Mouse (Mus musculus) neural tube, embryonic 15.5 days (tissue): Measurements from ENCODE around the gene Mob3a. TPM values are rescaled to one million over a fixed set of nuclear protein-coding genes. Genes with fewer than 3 reads are reported as not detected.
A peak's percentile ranks its signal among the peaks of the same experiment; 100 is the strongest.

Experiments
- ATAC-seq: fragments of 200-750 bp; cut with Nextera tagmentation; 2 replicates; pipeline ENCODE4 v1.8.0; 2017; ENCODE audit warnings: mild to moderate bottlenecking, moderate TSS enrichment, moderate library complexity; ENCODE audit not compliant: low FRiP score
- H3K27ac ChIP-seq: fragments of 300-500 bp; sonication (generic); replicated peaks from 2 replicates; pipeline ENCODE4 v1.5.1; 2015; ENCODE audit warnings: mild to moderate bottlenecking, inconsistent platforms
- H3K27me3 ChIP-seq: fragments of 300-500 bp; sonication (generic); replicated peaks from 2 replicates; pipeline ENCODE4 v1.6.1; 2015; ENCODE audit warnings: inconsistent platforms
- H3K36me3 ChIP-seq: fragments of 300-500 bp; sonication (generic); 2 replicates; pipeline ENCODE4 v1.6.1; 2015; ENCODE audit warnings: inconsistent platforms
- H3K4me1 ChIP-seq: fragments of 300-500 bp; sonication (generic); 2 replicates; pipeline ENCODE4 v1.6.1; 2015; ENCODE audit warnings: inconsistent platforms
- H3K4me2 ChIP-seq: fragments of 300-500 bp; sonication (generic); 2 replicates; pipeline ENCODE4 v1.6.1; 2015; ENCODE audit warnings: inconsistent platforms, mild to moderate bottlenecking, moderate library complexity
- H3K4me3 ChIP-seq: fragments of 300-500 bp; sonication (generic); replicated peaks from 2 replicates; pipeline ENCODE4 v1.5.1; 2015; ENCODE audit warnings: mild to moderate bottlenecking, inconsistent platforms
- H3K9ac ChIP-seq: fragments of 300-500 bp; sonication (generic); replicated peaks from 2 replicates; pipeline ENCODE4 v1.6.1; 2015; ENCODE audit warnings: mild to moderate bottlenecking, inconsistent platforms
- H3K9me3 ChIP-seq: fragments of 300-500 bp; sonication (generic); replicated peaks from 2 replicates; pipeline ENCODE4 v1.6.1; 2016; ENCODE audit warnings: inconsistent platforms
- WGBS: fragments of 180-500 bp; shearing (Covaris S2); methylation state at CpG from one replicate; pipeline ENCODE4 v1.1.7; 2015; ENCODE audit warnings: mixed read lengths; 5-methylcytosine and 5-hydroxymethylcytosine counted together
- polyA plus RNA-seq: library from polyadenylated mRNA; unstranded; fragments of >200 nt; fragmentation: Nextera tagmentation; extraction: Ambion mirVana; gene quantifications from 2 replicates; pipeline ENCODE4 v1.2.1, GENCODE M21; 2015

Gene Mob3a
- polyA plus RNA-seq, 1 experiment from 2014 or later = 53.0 TPM

DNA sequence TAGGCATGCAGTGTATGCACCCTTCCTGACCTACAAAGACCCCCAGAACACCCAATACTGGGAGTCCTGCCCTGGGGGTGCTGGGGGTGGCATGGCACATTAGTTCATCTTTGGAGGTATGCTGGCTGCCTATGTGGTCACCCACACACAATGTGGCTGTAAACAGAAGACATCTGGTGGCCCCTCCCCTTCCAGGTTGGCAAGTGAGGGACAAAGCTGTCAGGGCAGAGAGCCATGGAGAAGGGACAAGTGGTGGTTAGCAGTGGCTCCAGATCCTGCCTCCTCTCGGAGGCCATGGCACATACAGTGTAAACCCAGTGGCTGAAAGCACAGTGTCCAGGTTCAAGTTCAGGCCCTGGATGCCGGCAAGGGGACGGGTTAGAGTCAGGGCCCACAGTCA lies 15.2 kb downstream of the Mob3a start:
- H3K27me3 ChIP-seq = no peaks in the 10 kb centered on the region
- no peaks in the 10 kb centered on the region for H3K4me1 ChIP-seq
- no peak overlapping the region for H3K4me2 ChIP-seq
- H3K36me3 ChIP-seq = peaks cover 74% of the 10 kb centered on the region
- no peak for ATAC-seq
- no peak overlapping the region for H3K9ac ChIP-seq
- no peak overlapping the region for H3K27ac ChIP-seq
- 90% methylated on average over 3 of the region's 3 CpGs for WGBS
- no peak overlapping the region for H3K4me3 ChIP-seq
- H3K9me3 ChIP-seq = no peaks in the 10 kb centered on the region

DNA sequence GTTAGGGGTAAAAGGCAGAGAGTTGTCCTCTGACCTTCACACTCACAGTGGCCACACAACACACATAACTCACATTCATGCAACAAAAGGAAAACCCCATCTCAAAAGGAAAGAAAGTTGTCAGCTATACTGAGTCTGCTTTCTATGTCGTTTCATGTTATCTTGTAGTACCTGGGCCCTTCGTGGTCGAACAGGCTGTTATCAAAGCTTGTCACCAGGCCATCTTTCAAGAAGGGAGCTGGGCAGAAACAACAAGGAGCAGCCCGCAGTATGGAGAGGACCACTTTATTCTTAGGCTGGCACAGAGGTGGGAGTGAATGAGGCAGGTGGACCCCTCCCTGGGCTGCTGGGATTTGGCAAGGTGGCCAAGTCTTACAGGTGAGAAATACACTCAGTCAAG lies 16.8 kb downstream of the Mob3a start:
- no peaks in the 10 kb centered on the region for H3K9me3 ChIP-seq
- 93% methylated on average over 4 of the region's 4 CpGs for WGBS
- no peak overlapping the region for H3K9ac ChIP-seq
- no peak for ATAC-seq
- H3K4me1 ChIP-seq = no peaks in the 10 kb centered on the region
- peaks cover 58% of the 10 kb centered on the region for H3K36me3 ChIP-seq
- H3K4me3 ChIP-seq = no peak overlapping the region
- H3K4me2 ChIP-seq = no peak overlapping the region
- H3K27ac ChIP-seq = no peak overlapping the region
- H3K27me3 ChIP-seq = no peaks in the 10 kb centered on the region

- no peak for ATAC-seq
- WGBS = 56% methylated on average over 6 of the region's 6 CpGs
- Histone ChIP-seq H3K4me1 (peaks cover 5% of the 10 kb centered on the region; the same call in 1 of the 2 replicates), H3K9ac (no peak overlapping the region), H3K4me2 (no peak overlapping the region), H3K36me3 (peaks cover 50% of the 10 kb centered on the region), H3K27ac (no peak overlapping the region), H3K27me3 (no peaks in the 10 kb centered on the region), H3K9me3 (no peaks in the 10 kb centered on the region), H3K4me3 (no peak overlapping the region)
Observed at GRCm38 (mm10) chr10:80684214-80684613, 17.6 kb downstream of the Mob3a start.

DNA sequence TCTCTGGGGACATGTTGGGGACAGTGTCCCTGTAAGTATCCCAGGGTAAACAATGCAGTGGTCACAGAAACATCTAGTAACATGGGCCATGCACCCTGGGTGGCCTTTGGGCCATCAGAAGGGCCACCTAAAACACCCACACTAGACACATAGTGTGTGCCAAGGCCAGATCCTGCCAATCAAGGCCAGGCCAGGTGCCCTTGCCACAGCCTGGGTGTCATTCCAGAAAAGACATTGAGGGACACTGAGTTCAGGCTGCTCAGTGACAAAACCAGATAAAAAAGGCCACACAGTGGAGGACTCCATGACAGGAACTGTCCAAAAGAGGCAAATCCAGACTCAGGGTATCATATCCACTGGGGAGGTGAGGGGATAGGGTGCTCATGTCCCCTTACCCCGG lies 18.1 kb downstream of the Mob3a start:
- no peak for ATAC-seq

DNA sequence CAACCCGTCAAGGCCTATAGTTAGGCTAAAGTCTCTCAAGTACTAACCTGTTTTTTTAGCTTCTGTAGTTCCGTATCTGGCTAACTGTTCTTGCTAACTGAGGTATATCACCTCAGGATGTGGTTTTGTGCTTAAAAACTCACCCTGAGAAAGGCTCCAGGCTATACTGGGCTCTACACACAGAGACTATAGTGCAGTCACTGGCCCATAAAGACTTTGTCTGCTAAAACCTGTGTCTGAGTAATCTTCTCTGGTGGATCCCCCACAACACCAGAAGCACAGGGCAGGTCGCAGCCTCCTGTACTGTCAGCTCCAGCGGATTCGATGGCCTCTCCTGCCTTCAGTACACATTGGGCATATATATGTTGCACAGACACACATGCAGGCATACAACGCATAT lies 19.8 kb downstream of the Mob3a start:
- H3K4me2 ChIP-seq = no peak overlapping the region
- ATAC-seq = no peak
- no peaks in the 10 kb centered on the region for H3K27me3 ChIP-seq
- peaks cover 28% of the 10 kb centered on the region for H3K4me1 ChIP-seq
- H3K9me3 ChIP-seq = no peaks in the 10 kb centered on the region
- H3K4me3 ChIP-seq = no peak overlapping the region
- peaks cover 34% of the 10 kb centered on the region for H3K36me3 ChIP-seq
- 94% methylated on average over 6 of the region's 6 CpGs for WGBS
- no peak overlapping the region for H3K27ac ChIP-seq
- no peak overlapping the region for H3K9ac ChIP-seq

More for the DNA sequence above, 18.1 kb downstream of the Mob3a start:
- Histone ChIP-seq H3K4me1 (peaks cover 11% of the 10 kb centered on the region), H3K9ac (no peak overlapping the region), H3K36me3 (peaks cover 45% of the 10 kb centered on the region), H3K4me3 (no peak overlapping the region), H3K9me3 (no peaks in the 10 kb centered on the region), H3K27ac (no peak overlapping the region), H3K4me2 (no peak overlapping the region), H3K27me3 (no peaks in the 10 kb centered on the region)
- 91% methylated on average over 1 of the region's 1 CpGs for WGBS

DNA sequence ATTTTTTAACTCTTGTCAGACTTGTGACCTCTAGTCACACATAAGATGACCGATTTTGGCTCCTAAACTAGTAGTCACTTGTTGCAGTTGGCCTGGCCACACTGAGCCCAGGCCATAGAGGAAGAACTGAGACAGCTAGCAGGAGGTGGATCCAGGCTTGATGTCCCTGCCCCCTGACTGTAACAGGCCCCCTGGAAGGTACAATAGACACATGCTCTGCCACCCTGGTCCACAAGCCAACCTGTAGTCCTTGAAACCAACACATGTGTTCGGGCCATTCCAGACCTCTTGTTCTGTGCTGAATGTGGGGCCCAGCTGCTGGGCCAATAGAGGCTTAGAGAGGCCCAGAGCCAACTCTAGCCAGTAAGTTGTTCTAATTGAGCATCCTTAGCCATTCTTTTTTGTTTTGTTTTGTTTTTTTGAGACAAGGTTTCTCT lies 21.5 kb downstream of the Mob3a start:
- Histone ChIP-seq H3K27ac (no peak overlapping the region), H3K9ac (no peak overlapping the region), H3K36me3 (peaks cover 17% of the 10 kb centered on the region; the same call in 1 of the 2 replicates), H3K9me3 (no peaks in the 10 kb centered on the region), H3K4me2 (no peak overlapping the region), H3K4me1 (peaks cover 33% of the 10 kb centered on the region), H3K27me3 (no peaks in the 10 kb centered on the region), H3K4me3 (no peak overlapping the region)
- WGBS = 80% methylated on average over 2 of the region's 2 CpGs
- ATAC-seq = no peak

DNA sequence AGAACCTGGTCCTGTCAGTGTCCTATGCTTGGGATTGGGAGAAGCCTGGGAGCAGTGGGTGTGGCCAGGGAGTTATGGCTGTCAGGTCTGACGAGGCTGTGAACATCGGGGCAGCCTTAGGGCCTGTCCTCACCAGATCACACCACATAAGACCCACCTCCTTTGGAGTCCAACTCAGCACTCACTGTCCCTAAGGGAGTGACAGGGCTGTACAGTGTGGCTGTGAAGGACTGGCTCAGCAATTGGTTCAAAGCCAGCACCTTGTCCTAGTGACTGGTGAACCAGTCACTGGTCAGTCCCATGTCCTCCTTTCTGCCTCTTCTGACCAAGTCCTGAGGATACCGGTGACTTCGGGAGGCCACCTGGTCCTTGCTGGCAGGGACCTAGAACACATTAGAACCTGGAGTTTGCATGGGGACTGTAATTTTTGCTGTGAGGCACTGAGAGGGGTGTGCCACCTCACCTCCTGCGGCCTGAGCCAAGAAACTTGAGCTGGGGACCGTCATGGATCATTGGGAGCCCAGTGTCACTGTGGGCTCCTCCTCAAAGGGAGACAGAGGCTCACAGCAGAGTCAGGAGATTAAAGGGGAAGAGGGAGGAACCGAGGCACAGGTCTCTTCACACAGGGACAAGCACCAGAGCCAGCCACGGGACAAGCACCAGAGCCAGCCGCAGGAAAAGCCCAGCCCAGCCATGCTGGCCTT lies 22.1 kb downstream of the Mob3a start:
- 61% methylated on average over 9 of the region's 9 CpGs for WGBS

GRCm38 (mm10) chr10:80678601-80679377 lies 23.0 kb downstream of the Mob3a start:
- ATAC-seq = no peak
- Histone ChIP-seq H3K4me2 (0 out of 2 replicates have a peak overlapping the region, but pooled peaks have one; percentile 76), H3K27me3 (no peaks in the 10 kb centered on the region), H3K4me1 (peaks cover 48% of the 10 kb centered on the region), H3K27ac (peak overlapping the region; percentile 98), H3K9me3 (no peaks in the 10 kb centered on the region), H3K36me3 (peaks cover 6% of the 10 kb centered on the region; the same call in 1 of the 2 replicates), H3K9ac (no peak overlapping the region), H3K4me3 (no peak overlapping the region)
- WGBS = 64% methylated on average over 9 of the region's 10 CpGs

More for the DNA sequence above, 22.1 kb downstream of the Mob3a start:
- Histone ChIP-seq H3K4me3 (no peak overlapping the region), H3K9ac (no peak overlapping the region), H3K36me3 (peaks cover 11% of the 10 kb centered on the region; the same call in 1 of the 2 replicates), H3K27ac (peak overlapping the region; percentile 98), H3K4me2 (no peak overlapping the region), H3K4me1 (peaks cover 39% of the 10 kb centered on the region), H3K27me3 (no peaks in the 10 kb centered on the region), H3K9me3 (no peaks in the 10 kb centered on the region)
- no peak for ATAC-seq

- Histone ChIP-seq H3K27ac (peak within 1 kb of the TSS; percentile 98), H3K4me3 (peak within 1 kb of the TSS; percentile 69), H3K4me1 (peaks cover 56% of the 10 kb centered on the region), H3K36me3 (no peaks in the 10 kb centered on the region; the same call in 1 of the 2 replicates), H3K27me3 (no peaks in the 10 kb centered on the region), H3K9ac (peak within 1 kb of the TSS; percentile 82), H3K9me3 (no peaks in the 10 kb centered on the region), H3K4me2 (peak within 1 kb of the TSS; percentile 76)
- WGBS = 21% methylated on average over 8 of the region's 8 CpGs
- ATAC-seq = no peak
Observed at GRCm38 (mm10) chr10:80677942-80678436, 23.8 kb downstream of the Mob3a start, which contains the start of gene Mknk2. Gene Mknk2 (minus strand): TSS chr10:80678112.

GRCm38 (mm10) chr10:80677128-80677875 lies 24.5 kb downstream of the Mob3a start:
- Histone ChIP-seq H3K9ac (peak overlapping the region; percentile 82), H3K4me1 (peaks cover 63% of the 10 kb centered on the region), H3K36me3 (no peaks in the 10 kb centered on the region), H3K4me2 (peak overlapping the region; percentile 76), H3K9me3 (no peaks in the 10 kb centered on the region), H3K27me3 (no peaks in the 10 kb centered on the region), H3K4me3 (peak overlapping the region; percentile 69), H3K27ac (peak overlapping the region; percentile 98)
- WGBS = 37% methylated on average over 9 of the region's 9 CpGs
- peak; percentile 0; the same call in 1 of the 2 replicates for ATAC-seq
